Mouse (Mus musculus) hindbrain, embryonic 11.5 days (tissue): ENCODE measurements around the gene Numb. TPM values are rescaled to one million over a fixed set of nuclear protein-coding genes. Genes with fewer than 3 reads are reported as not detected.
"Not testable (repeated sequence)": the region's sequence is repeated elsewhere in the genome, so short reads cannot be mapped to it uniquely, and the experiment has no call there.

Experiments used
- ATAC-seq: fragments of 200-750 bp; cut with Nextera tagmentation; 2 replicates; pipeline ENCODE4 v1.8.0; 2017; ENCODE audit warnings: mild to moderate bottlenecking, moderate TSS enrichment, moderate library complexity; ENCODE audit not compliant: low FRiP score
- DNase-seq: peaks from one replicate; pipeline ENCODE4 v3.0.0-alpha.2; 2015; ENCODE audit warnings: low spot score
- H3K27ac ChIP-seq: fragments of 300-500 bp; sonication (generic); 2 replicates; pipeline ENCODE4 v1.5.1; 2014; ENCODE audit warnings: mild to moderate bottlenecking, low read depth, low read length
- H3K27me3 ChIP-seq: fragments of 300-500 bp; sonication (generic); 2 replicates; pipeline ENCODE4 v1.6.1; 2014; ENCODE audit warnings: mild to moderate bottlenecking, low read length, moderate library complexity, mixed read lengths; ENCODE audit not compliant: control insufficient read depth, insufficient read depth
- H3K36me3 ChIP-seq: fragments of 300-500 bp; sonication (generic); 2 replicates; pipeline ENCODE4 v1.6.1; 2014; ENCODE audit warnings: mild to moderate bottlenecking, low read length, moderate library complexity, mixed read lengths; ENCODE audit not compliant: control insufficient read depth, insufficient read depth
- H3K4me1 ChIP-seq: fragments of 300-500 bp; sonication (generic); replicated peaks from 2 replicates; pipeline ENCODE4 v1.6.1; 2014; ENCODE audit warnings: low read length, mixed read lengths; ENCODE audit not compliant: control insufficient read depth, insufficient read depth
- H3K4me2 ChIP-seq: fragments of 300-500 bp; sonication (generic); replicated peaks from 2 replicates; pipeline ENCODE4 v1.6.1; 2014; ENCODE audit warnings: mild to moderate bottlenecking, low read depth, low read length
- H3K4me3 ChIP-seq: fragments of 300-500 bp; sonication (generic); 2 replicates; pipeline ENCODE4 v1.5.1; 2014; ENCODE audit warnings: low read depth, low read length
- H3K9ac ChIP-seq: fragments of 300-500 bp; sonication (generic); 2 replicates; pipeline ENCODE4 v1.6.1; 2014; ENCODE audit warnings: low read depth, low read length
- H3K9me3 ChIP-seq: fragments of 300-500 bp; sonication (generic); 2 replicates; pipeline ENCODE4 v1.6.1; 2016; ENCODE audit warnings: low read length; ENCODE audit not compliant: control insufficient read depth
- WGBS: fragments of 180-500 bp; shearing (Covaris S2); extraction: QIAGEN DNeasy Blood & Tissue Kit; methylation state at CpG from one replicate; pipeline ENCODE4 v1.1.7; 2014; 5-methylcytosine and 5-hydroxymethylcytosine counted together
- polyA plus RNA-seq: library from polyadenylated mRNA; unstranded; fragments of >200 nt; fragmentation: Nextera tagmentation; extraction: Ambion mirVana; gene quantifications from 2 replicates; pipeline ENCODE4 v1.2.1, GENCODE M21; 2014

Numb gene
- polyA plus RNA-seq, 1 experiment from 2014 or later: 31.0 TPM

- no peak overlapping the region for H3K4me3 ChIP-seq
- peaks cover 10% of the 10 kb centered on the region; the same call in 1 of the 2 replicates for H3K4me1 ChIP-seq
- WGBS: 85% methylated on average over 4 of the region's 4 CpGs
- H3K27me3 ChIP-seq: no peaks in the 10 kb centered on the region
- H3K27ac ChIP-seq: no peak overlapping the region
- H3K9me3 ChIP-seq: no peaks in the 10 kb centered on the region
- H3K4me2 ChIP-seq: no peak overlapping the region
- ATAC-seq (no peak), DNase-seq (no peak)
- H3K9ac ChIP-seq: no peak overlapping the region
- H3K36me3 ChIP-seq: no peaks in the 10 kb centered on the region; the same call in 1 of the 2 replicates
These were observed 27.3 kb upstream of the Numb start for GRCm38 (mm10) chr12:83949043-83949442.

- Histone ChIP-seq H3K4me3 (no peak overlapping the region), H3K36me3 (no peaks in the 10 kb centered on the region), H3K27me3 (no peaks in the 10 kb centered on the region), H3K9ac (no peak overlapping the region), H3K27ac (no peak overlapping the region), H3K9me3 (no peaks in the 10 kb centered on the region), H3K4me2 (no peak overlapping the region), H3K4me1 (peaks cover 7% of the 10 kb centered on the region; the same call in 1 of the 2 replicates)
- ATAC-seq (no peak), DNase-seq (no peak)
- 90% methylated on average over 8 of the region's 8 CpGs for WGBS
These were observed 25.6 kb upstream of the Numb start for GRCm38 (mm10) chr12:83947260-83947811.

- WGBS: 86% methylated on average over 3 of the region's 3 CpGs
These were observed 20.2 kb upstream of the Numb start for GRCm38 (mm10) chr12:83941938-83942337.

GRCm38 (mm10) chr12:83940031-83940430 is 18.3 kb upstream of the Numb start:
- H3K36me3 ChIP-seq: no peaks in the 10 kb centered on the region
- H3K9me3 ChIP-seq: no peaks in the 10 kb centered on the region
- no peaks in the 10 kb centered on the region for H3K4me1 ChIP-seq
- H3K4me2 ChIP-seq: no peak overlapping the region
- no peaks in the 10 kb centered on the region for H3K27me3 ChIP-seq
- H3K9ac ChIP-seq: no peak overlapping the region
- H3K4me3 ChIP-seq: no peak overlapping the region
- 66% methylated on average over 4 of the region's 4 CpGs for WGBS
- DNase-seq: no peak
- no peak overlapping the region for H3K27ac ChIP-seq
- ATAC-seq: no peak

More at GRCm38 (mm10) chr12:83941938-83942337, 20.2 kb upstream of the Numb start:
- ATAC-seq (no peak), DNase-seq (no peak)
- Histone ChIP-seq H3K4me1 (no peaks in the 10 kb centered on the region), H3K4me3 (no peak overlapping the region), H3K27ac (no peak overlapping the region), H3K9me3 (no peaks in the 10 kb centered on the region), H3K4me2 (no peak overlapping the region), H3K9ac (no peak overlapping the region), H3K36me3 (no peaks in the 10 kb centered on the region), H3K27me3 (no peaks in the 10 kb centered on the region)

GRCm38 (mm10) chr12:83939332-83939731 is 17.6 kb upstream of the Numb start:
- 78% methylated on average over 2 of the region's 2 CpGs for WGBS
- Histone ChIP-seq H3K27me3 (no peaks in the 10 kb centered on the region), H3K4me3 (no peak overlapping the region), H3K36me3 (no peaks in the 10 kb centered on the region), H3K9me3 (no peaks in the 10 kb centered on the region), H3K4me1 (no peaks in the 10 kb centered on the region), H3K4me2 (no peak overlapping the region), H3K27ac (no peak overlapping the region), H3K9ac (no peak overlapping the region)
- DNase-seq: no peak
- no peak for ATAC-seq

GRCm38 (mm10) chr12:83938592-83938991 is 16.9 kb upstream of the Numb start:
- not testable (repeated sequence) for ATAC-seq, H3K27ac ChIP-seq, H3K36me3 ChIP-seq, H3K4me3 ChIP-seq, DNase-seq, H3K4me2 ChIP-seq, H3K9me3 ChIP-seq, H3K4me1 ChIP-seq, H3K27me3 ChIP-seq, H3K9ac ChIP-seq
- 65% methylated on average over 1 of the region's 1 CpGs for WGBS

GRCm38 (mm10) chr12:83937600-83937999 is 15.9 kb upstream of the Numb start:
- Histone ChIP-seq H3K4me2 (no peak overlapping the region), H3K4me3 (no peak overlapping the region), H3K36me3 (no peaks in the 10 kb centered on the region), H3K9me3 (no peaks in the 10 kb centered on the region), H3K27me3 (no peaks in the 10 kb centered on the region), H3K4me1 (no peaks in the 10 kb centered on the region), H3K27ac (no peak overlapping the region), H3K9ac (no peak overlapping the region)
- DNase-seq (no peak), ATAC-seq (no peak)
- 70% methylated on average over 10 of the region's 10 CpGs for WGBS

- no peaks in the 10 kb centered on the region for H3K4me1 ChIP-seq
- H3K36me3 ChIP-seq: no peaks in the 10 kb centered on the region
- H3K4me2 ChIP-seq: no peak overlapping the region
- H3K9me3 ChIP-seq: no peaks in the 10 kb centered on the region
- ATAC-seq: no peak
- H3K9ac ChIP-seq: no peak overlapping the region
- 40% methylated on average over 2 of the region's 2 CpGs for WGBS
- no peak overlapping the region for H3K4me3 ChIP-seq
- no peak for DNase-seq
- H3K27ac ChIP-seq: no peak overlapping the region
- H3K27me3 ChIP-seq: no peaks in the 10 kb centered on the region
These were observed 7.6 kb upstream of the Numb start for GRCm38 (mm10) chr12:83929186-83929804.

GRCm38 (mm10) chr12:83927747-83928146 is 6.0 kb upstream of the Numb start:
- Histone ChIP-seq H3K9me3 (no peaks in the 10 kb centered on the region), H3K4me1 (0 out of 2 replicates have a peak, but pooled peaks cover 2% of the 10 kb centered on the region), H3K4me2 (no peak overlapping the region), H3K27me3 (no peaks in the 10 kb centered on the region), H3K36me3 (no peaks in the 10 kb centered on the region), H3K4me3 (no peak overlapping the region), H3K27ac (no peak overlapping the region), H3K9ac (no peak overlapping the region)
- ATAC-seq (no peak), DNase-seq (no peak)
- WGBS: 81% methylated on average over 4 of the region's 4 CpGs
